Mouse (Mus musculus) forebrain, embryonic 12.5 days (tissue): ENCODE results near the gene Gm17387. TPM values are rescaled to one million over a fixed set of nuclear protein-coding genes. Genes with fewer than 3 reads are reported as not detected.
"Not testable (repeated sequence)": the region's sequence is repeated elsewhere in the genome, so short reads cannot be mapped to it uniquely, and the experiment has no call there.

Experiments
- ATAC-seq: fragments of 200-750 bp; cut with Nextera tagmentation; 2 replicates; pipeline ENCODE4 v1.8.0; 2017; ENCODE audit warnings: moderate TSS enrichment; ENCODE audit not compliant: low FRiP score
- H3K27ac ChIP-seq: fragments of 300-500 bp; sonication (generic); 2 replicates; pipeline ENCODE4 v1.5.1; 2016; ENCODE audit warnings: mild to moderate bottlenecking
- H3K27me3 ChIP-seq: fragments of 300-500 bp; sonication (generic); 2 replicates; pipeline ENCODE4 v1.6.1; 2016; ENCODE audit warnings: mild to moderate bottlenecking
- H3K36me3 ChIP-seq: fragments of 300-500 bp; sonication (generic); replicated peaks from 2 replicates; pipeline ENCODE4 v1.6.1; 2016; ENCODE audit warnings: mild to moderate bottlenecking
- H3K4me1 ChIP-seq: fragments of 300-500 bp; sonication (generic); 2 replicates; pipeline ENCODE4 v1.6.1; 2016
- H3K4me2 ChIP-seq: fragments of 300-500 bp; sonication (generic); 2 replicates; pipeline ENCODE4 v1.6.1; 2016; ENCODE audit warnings: mild to moderate bottlenecking, moderate library complexity
- H3K4me3 ChIP-seq: fragments of 300-500 bp; sonication (generic); replicated peaks from 2 replicates; pipeline ENCODE4 v1.5.1; 2016; ENCODE audit warnings: mild to moderate bottlenecking
- H3K9ac ChIP-seq: fragments of 300-500 bp; sonication (generic); 2 replicates; pipeline ENCODE4 v1.6.1; 2016; ENCODE audit warnings: mild to moderate bottlenecking
- H3K9me3 ChIP-seq: fragments of 300-500 bp; sonication (generic); 2 replicates; pipeline ENCODE4 v1.6.1; 2016
- WGBS: fragments of 180-500 bp; shearing (Covaris S2); methylation state at CpG from one replicate; pipeline ENCODE4 v1.1.7; 2016; 5-methylcytosine and 5-hydroxymethylcytosine counted together
- polyA plus RNA-seq: library from polyadenylated mRNA; unstranded; fragments of >200 nt; fragmentation: Nextera tagmentation; extraction: Ambion mirVana; gene quantifications from 2 replicates; pipeline ENCODE4 v1.2.1, GENCODE M21; 2016

Gene Gm17387
- polyA plus RNA-seq, 1 experiment from 2014 or later: not detected

DNA sequence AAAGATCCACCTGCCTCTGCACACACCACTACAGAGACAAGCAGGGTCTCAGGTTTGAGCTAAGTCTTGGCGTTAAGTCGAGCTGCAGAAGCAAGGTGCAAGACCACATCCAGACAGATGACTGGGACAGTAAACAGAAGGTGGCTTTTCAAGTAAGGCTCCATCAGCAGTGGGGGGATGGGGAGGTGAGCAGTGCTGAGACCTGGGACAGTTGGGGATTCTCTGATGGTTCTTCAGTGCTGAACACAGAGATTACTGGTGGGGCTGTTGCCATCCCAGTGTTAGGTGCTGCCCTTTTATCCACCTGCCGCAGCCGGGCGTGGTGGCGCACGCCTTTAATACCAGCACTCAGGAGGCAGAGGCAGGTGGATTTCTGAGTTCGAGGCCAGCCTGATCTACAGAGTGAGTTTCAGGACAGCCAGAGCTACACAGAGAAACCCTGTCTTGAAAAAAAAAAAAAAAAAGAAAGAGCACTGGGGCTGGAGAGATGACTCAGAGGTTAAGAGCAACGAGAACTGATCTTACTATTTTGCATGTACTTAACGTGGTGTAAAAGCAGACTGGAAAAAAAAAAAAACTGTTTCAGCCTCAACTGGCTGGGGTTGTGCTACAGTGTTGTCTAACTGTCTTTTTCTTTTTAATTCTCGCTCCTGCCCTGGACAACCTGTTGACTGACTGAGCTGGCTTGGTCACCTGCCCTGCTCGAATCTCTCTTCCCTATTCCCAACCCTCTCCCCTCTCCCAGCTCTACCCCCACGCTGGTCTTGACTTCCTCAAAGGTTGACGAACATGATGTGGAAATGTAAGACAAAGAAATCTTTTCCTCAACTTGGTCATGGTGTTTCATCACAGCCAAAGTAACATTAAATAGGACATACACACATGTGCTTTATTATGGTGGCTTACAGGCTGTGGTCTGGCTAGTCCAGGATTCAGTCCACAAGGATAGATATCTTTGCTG lies 7.2 kb upstream of the Gm17387 start:
- Histone ChIP-seq H3K36me3 (no peaks in the 10 kb centered on the region), H3K27me3 (no peaks in the 10 kb centered on the region), H3K27ac (no peak overlapping the region), H3K9me3 (no peaks in the 10 kb centered on the region), H3K4me1 (peaks cover 20% of the 10 kb centered on the region), H3K4me2 (no peak overlapping the region), H3K4me3 (no peak overlapping the region), H3K9ac (no peak overlapping the region)
- no peak for ATAC-seq
- WGBS: 85% methylated on average over 14 of the region's 14 CpGs

DNA sequence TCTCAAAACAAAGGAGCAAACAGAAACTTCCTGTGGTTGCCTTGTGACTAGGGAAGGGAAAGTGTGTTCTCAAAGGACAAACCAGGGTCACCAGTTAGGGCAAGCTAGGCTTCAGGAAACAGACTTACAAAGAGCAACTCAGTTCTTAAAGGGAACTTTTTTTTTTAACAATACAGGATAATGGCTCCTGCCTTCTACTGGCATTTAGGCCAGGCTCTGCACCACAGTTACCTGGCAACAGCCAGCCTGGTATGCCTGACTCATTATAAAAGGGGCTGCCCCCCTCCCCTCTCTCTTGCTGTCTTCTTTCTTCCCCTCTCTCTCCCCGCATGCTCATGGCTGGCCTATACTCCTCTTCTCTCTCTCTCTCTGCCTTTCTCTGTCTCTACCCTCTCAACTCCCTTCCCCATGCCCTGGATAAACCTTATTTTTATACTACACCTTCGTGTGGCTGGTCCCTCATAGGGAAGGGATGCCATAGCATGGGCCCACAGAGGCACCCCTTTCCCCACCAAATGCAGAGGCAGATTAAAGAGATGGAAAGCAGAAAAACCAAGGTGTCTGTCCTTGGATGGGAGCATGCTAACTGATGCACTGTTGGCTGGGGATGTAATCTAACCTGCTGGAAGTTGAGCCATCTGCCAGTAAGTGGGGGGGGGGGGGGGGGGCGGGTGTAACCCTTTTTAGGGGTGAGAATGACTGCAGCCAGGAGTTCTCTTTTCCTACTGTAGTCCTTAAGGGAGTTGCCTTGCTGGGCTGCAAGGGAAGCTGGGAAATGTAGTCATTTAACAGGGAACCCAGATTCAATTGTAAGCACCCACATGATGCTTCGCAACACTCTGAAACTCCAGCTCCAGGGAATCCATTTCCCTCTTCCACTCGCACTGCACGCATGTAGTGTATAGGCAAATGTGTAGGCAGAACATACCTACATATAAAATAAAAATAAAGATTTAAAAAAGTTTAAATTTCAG lies 3.8 kb upstream of the Gm17387 start:
- ATAC-seq: peak; percentile 80

DNA sequence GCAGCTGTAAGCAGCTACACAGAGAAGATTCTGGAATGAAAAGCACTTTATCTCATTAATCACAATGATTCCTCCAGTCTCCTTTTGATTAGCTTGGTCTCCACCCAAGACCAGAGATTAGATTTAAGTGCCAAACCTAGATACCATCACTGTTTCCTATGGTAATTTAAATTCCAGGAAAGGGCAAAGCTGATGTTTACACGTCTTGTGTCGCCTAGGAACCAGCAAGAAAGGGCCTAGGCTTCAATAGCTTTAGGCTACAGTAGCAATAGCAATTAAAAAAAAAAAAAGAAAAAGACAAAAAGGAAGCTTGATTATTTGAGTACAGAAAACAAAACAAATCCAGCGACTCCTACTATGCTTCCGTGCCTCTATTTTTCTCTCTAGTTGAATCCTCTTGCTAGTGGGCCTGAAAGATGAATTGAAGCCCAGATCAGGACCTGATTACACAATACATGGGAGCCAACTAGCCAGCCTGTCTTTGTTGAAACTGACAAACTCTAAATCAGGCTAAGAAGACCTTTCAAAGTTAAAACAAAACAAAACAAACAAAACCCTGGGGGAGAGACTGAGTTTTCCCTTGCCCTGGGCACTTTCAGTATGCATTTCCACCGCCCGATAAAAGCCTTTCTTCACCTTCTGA lies 2.7 kb upstream of the Gm17387 start:
- WGBS: 7% methylated on average over 6 of the region's 6 CpGs
- peaks cover 20% of the 10 kb centered on the region for H3K4me1 ChIP-seq
- no peak for ATAC-seq
- no peak overlapping the region for H3K4me3 ChIP-seq
- H3K4me2 ChIP-seq: no peak overlapping the region
- H3K36me3 ChIP-seq: no peaks in the 10 kb centered on the region
- no peaks in the 10 kb centered on the region for H3K9me3 ChIP-seq
- H3K27me3 ChIP-seq: 0 out of 2 replicates have a peak, but pooled peaks cover 3% of the 10 kb centered on the region
- no peak overlapping the region for H3K9ac ChIP-seq
- peak overlapping the region; percentile 80 for H3K27ac ChIP-seq

More for the DNA sequence above, 3.8 kb upstream of the Gm17387 start:
- no peak overlapping the region for H3K9ac ChIP-seq
- WGBS: 11% methylated on average over 6 of the region's 6 CpGs
- no peaks in the 10 kb centered on the region for H3K27me3 ChIP-seq
- H3K36me3 ChIP-seq: no peaks in the 10 kb centered on the region
- H3K9me3 ChIP-seq: no peaks in the 10 kb centered on the region
- peak overlapping the region; percentile 9; the same call in 1 of the 2 replicates for H3K4me2 ChIP-seq
- peaks cover 20% of the 10 kb centered on the region for H3K4me1 ChIP-seq
- no peak overlapping the region for H3K4me3 ChIP-seq
- peak overlapping the region; percentile 84 for H3K27ac ChIP-seq

DNA sequence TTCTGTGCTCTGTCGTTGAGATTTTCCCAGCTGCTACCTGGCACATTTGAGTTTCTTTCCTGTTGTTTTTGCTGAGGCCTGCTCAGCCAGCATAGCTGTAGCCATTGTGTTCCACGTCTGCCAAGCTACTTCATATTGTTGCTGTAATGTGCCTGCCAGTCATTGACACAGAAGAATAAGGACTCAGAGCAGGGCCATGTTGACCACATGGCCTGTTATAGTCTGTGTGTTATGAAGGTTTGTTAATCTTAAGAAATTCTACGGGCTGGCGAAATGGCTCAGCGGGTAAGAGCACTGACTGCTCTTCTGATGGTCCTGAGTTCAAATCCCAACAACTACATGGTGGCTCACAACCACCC lies 2.2 kb upstream of the Gm17387 start:
- H3K27me3 ChIP-seq: 0 out of 2 replicates have a peak, but pooled peaks cover 3% of the 10 kb centered on the region
- H3K36me3 ChIP-seq: no peaks in the 10 kb centered on the region
- no peak overlapping the region for H3K4me3 ChIP-seq
- no peak overlapping the region for H3K4me2 ChIP-seq
- peak; percentile 45; the same call in 1 of the 2 replicates for ATAC-seq
- no peaks in the 10 kb centered on the region for H3K9me3 ChIP-seq
- peaks cover 20% of the 10 kb centered on the region for H3K4me1 ChIP-seq
- 36% methylated on average over 5 of the region's 5 CpGs for WGBS
- peak overlapping the region; percentile 80 for H3K27ac ChIP-seq
- no peak overlapping the region for H3K9ac ChIP-seq

DNA sequence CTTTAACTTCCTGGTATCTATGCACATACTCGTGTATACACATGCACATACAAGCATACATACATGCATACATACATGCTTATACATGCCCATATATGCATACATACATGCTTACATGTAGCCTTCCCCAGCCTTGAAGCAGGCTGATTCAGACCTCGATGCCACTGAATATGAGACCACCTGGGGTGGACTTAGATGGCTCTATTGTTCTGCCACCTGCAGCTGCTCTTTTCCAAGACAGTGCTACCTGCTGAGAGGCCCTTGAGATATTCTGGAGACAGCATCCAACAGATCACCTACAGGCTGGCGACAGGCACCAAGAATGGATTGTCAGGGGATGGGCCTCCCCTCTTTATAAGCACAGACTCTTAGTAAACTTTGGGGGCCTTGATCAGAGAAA lies 1.5 kb downstream of the Gm17387 start:
- ATAC-seq: no peak
- WGBS: 41% methylated on average over 3 of the region's 3 CpGs
- Histone ChIP-seq H3K4me1 (peaks cover 13% of the 10 kb centered on the region), H3K27ac (no peak overlapping the region), H3K36me3 (no peaks in the 10 kb centered on the region), H3K9ac (no peak overlapping the region), H3K27me3 (0 out of 2 replicates have a peak, but pooled peaks cover 3% of the 10 kb centered on the region), H3K4me3 (no peak overlapping the region), H3K9me3 (no peaks in the 10 kb centered on the region), H3K4me2 (no peak overlapping the region)

DNA sequence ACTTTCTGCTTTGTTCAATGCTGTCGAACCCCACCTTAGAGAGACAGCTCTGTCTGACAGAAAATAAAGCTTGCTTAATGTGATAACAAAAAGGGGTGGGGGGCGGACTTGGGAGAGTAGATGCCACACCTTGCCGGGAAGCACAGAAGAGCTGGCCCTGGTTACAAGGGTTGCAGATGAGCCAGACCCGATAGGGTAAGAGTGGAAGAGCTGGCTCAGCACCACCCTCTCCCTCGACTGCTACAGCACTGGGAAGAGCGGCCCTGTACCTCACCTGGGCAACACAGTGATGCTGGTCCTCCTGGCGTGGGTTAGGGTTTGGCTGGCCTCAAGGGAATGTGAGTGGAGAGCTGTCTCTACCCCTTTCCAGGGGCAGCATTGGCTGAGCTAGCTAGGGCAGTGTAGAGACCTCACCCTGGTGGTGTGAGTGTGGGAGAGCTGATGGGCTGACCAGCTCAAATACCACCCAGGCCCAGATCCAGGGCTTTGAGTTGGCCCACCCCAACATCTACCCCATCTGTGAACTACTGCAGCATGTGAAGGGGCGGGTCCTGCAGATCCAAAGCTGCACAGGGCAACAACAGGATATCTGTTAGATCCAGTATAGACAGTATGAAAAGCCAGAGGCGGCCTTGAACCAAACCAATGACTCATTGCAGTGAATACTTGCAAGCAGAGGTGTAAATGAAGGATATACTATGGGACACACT lies 3.7 kb downstream of the Gm17387 start:
- 0 out of 2 replicates have a peak, but pooled peaks cover 3% of the 10 kb centered on the region for H3K27me3 ChIP-seq
- no peak for ATAC-seq
- H3K27ac ChIP-seq: no peak overlapping the region
- no peaks in the 10 kb centered on the region for H3K4me1 ChIP-seq
- no peak overlapping the region for H3K4me3 ChIP-seq
- 80% methylated on average over 9 of the region's 9 CpGs for whole genome bisulfite sequencing
- no peaks in the 10 kb centered on the region for H3K36me3 ChIP-seq
- no peaks in the 10 kb centered on the region for H3K9me3 ChIP-seq
- H3K4me2 ChIP-seq: no peak overlapping the region
- no peak overlapping the region for H3K9ac ChIP-seq

DNA sequence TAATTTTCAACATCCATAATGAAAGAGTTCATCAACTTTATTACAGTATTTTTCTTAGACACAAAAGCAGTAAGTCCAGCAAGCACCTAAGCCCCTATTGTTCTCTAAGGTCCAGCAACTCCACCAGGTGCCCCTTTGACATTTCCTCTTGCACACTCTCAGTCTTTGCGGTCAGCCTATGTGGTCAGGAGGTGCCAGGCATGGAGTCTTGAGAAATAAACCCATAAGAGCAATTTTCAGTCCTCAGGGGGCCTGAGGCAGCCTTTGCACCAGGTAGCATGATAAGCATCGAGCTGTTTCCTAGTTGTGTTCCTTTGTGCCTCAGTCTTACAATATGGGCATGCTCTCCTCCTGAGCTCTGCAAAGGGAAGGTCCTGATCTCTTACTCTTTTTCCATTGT lies 7.7 kb downstream of the Gm17387 start:
- H3K4me1 ChIP-seq, H3K36me3 ChIP-seq, ATAC-seq, H3K9ac ChIP-seq, H3K27me3 ChIP-seq, H3K9me3 ChIP-seq, H3K4me3 ChIP-seq, H3K27ac ChIP-seq, H3K4me2 ChIP-seq: not testable (repeated sequence)
- 93% methylated on average over 1 of the region's 2 CpGs for WGBS

DNA sequence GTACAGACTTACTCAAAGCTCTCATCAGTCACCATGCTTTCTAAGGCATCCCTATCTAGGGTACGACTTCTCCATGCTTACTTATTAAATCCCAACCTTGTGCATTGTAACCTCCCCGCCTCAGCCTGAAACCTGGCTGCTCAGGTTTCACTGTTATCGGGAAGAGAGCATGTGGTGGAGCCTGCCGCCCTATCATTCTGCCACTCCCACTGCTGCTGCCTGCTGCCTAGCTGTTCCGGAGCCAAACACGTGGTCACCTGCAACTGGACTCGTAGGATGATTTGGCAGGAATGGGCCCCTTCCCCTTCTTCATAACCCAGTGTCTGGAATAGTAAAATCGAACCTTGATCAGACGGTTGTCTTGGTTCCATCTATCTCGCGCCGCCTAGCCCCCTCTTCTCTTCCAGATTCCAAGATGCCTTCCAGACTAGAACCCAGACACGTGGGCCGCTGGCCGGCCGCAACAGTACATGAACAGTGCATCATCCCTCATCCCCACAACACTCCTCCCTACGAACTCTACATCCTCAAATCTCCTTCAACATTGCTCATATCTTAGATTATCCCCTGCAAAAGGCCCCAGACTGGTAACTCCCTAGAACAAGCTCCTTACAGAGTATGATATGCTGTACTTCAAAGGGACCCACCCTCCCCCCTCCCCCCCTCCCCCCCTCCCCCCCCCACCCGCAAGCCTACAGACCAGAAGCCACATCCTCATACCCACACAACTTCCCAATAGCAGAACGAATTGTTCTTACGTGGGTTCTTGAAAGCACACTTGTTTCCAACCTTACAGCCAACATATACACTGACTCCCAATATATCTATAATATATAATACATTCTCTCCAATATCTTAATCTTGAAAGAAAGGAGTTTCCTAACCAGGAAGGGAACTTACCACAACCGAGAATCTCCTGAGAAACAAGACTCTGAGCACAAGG lies 9.4 kb downstream of the Gm17387 start:
- Histone ChIP-seq H3K36me3 (no peaks in the 10 kb centered on the region), H3K4me1 (no peaks in the 10 kb centered on the region; the same call in 1 of the 2 replicates), H3K9ac (no peak overlapping the region), H3K4me2 (no peak overlapping the region), H3K27me3 (no peaks in the 10 kb centered on the region), H3K4me3 (no peak overlapping the region), H3K9me3 (no peaks in the 10 kb centered on the region), H3K27ac (no peak overlapping the region)
- 87% methylated on average over 19 of the region's 21 CpGs for WGBS
- ATAC-seq: no peak

DNA sequence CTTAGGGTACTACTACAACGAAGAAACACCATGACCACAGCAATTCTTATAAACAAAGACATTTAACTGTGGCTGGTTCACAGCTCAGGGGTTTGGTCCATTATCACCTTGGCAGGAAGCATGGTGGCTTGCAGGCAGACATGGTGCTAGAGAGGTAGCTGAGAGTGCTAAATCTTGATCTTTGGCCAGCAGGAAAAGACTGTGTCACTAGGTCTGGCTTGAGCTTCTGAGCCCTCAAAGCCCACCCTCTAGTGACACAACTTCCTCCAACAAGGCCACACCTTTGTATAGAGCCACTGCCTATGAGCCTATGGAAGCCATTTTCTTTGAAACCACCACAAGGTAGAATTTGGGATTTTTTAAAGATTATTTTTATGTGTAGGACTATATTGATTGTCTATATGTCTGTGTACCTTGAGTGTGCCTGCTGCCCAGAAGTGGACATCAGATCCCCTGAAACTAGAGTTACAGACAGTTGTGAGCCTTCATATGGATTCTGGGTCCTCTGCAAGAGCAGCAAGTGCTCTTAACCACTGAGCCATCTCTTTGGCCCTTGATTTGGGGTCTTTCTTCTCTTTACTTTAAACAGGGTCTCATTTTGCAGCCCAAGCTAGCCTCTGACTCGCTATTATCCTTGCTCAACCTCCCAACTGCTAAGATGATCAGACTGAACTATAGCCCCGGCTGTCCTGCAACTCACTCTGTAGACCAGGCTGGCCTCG lies 10.6 kb downstream of the Gm17387 start:
- no peak overlapping the region for H3K4me2 ChIP-seq
- ATAC-seq: no peak
- 94% methylated on average over 4 of the region's 4 CpGs for WGBS
- H3K4me3 ChIP-seq: no peak overlapping the region
- no peaks in the 10 kb centered on the region; the same call in 1 of the 2 replicates for H3K4me1 ChIP-seq
- H3K9me3 ChIP-seq: no peaks in the 10 kb centered on the region
- H3K36me3 ChIP-seq: no peaks in the 10 kb centered on the region
- no peak overlapping the region for H3K27ac ChIP-seq
- H3K9ac ChIP-seq: no peak overlapping the region
- no peaks in the 10 kb centered on the region for H3K27me3 ChIP-seq

DNA sequence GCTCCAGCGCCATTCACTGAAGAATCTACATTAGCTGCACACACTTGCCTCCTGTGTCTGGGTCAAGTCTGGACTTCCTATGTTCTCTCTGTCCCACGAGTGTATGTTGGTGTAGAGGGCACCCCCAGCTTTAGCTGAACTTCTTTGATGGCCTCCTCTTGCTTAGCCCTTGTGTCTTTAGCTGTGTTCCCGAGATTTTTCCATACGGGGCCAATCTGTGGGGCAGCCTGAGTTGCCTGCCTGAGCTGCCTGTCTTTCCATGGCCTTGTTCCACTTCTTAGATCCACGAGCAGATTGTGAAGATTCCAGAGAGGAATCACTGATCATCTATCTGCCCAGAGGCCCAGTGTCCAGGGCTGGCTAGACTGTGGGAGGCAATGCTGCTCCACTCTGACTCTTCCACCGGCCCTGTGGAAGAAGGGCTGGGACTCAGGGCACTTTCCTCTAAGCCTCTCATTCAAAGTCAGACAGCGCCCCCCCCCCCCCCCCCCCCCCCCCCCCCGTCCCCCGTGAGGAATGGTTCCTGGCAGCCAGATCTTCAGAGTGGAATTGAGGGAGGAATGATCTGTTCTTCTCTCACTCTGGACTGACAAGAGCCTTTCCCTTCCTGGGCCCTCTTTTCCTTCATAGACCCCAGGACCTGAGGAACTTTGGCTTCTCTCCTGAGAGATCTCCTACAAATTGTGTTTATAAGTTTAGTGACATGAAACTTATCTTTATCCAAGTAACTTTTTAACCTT lies 12.1 kb downstream of the Gm17387 start:
- Histone ChIP-seq H3K4me1 (no peaks in the 10 kb centered on the region; the same call in 1 of the 2 replicates), H3K36me3 (no peaks in the 10 kb centered on the region), H3K4me3 (no peak overlapping the region), H3K9ac (no peak overlapping the region), H3K27me3 (no peaks in the 10 kb centered on the region), H3K27ac (0 out of 2 replicates have a peak overlapping the region, but pooled peaks have one; percentile 36), H3K9me3 (no peaks in the 10 kb centered on the region), H3K4me2 (peak overlapping the region; percentile 13; the same call in 1 of the 2 replicates)
- 51% methylated on average over 6 of the region's 9 CpGs for WGBS
- ATAC-seq: no peak
